Comparison of ENCODE assay signal across 10 mouse cellular contexts in genomic region chr1:89926583-89927060, GRCm38 (mm10). TPM values are rescaled to one million over a fixed set of nuclear protein-coding genes. Genes with fewer than 3 reads are reported as not detected.
DNase-seq lines count a peak whose midpoint lies in the region; ATAC-seq and TF ChIP-seq lines count a peak whose summit lies in the region.
"Had no signal": no experiment of that assay in that cellular context is flagged by ENCODE, and none has a peak within 500 bp of the region (broad histone marks: within the 10 kb centered on the region; RNA-seq: fewer than 3 reads in every experiment).

No protein-coding gene starts in this region.

- 5% methylated on average over 9 of the region's 9 CpGs for WGBS in heart, embryonic 10.5 days
- 14% methylated on average over 9 of the region's 9 CpGs for WGBS in neural tube, embryonic 11.5 days
- WGBS in liver, embryonic 12.5 days (ENCODE audit: insufficient replicate concordance), result 20% methylated on average over 9 of the region's 9 CpGs
- 26% methylated on average over 9 of the region's 9 CpGs for WGBS in stomach, postnatal 0 days

- peaks cover 59% of the 10 kb centered on the region for H3K4me1 ChIP-seq in heart, embryonic 10.5 days
- peaks cover 71% of the 10 kb centered on the region for H3K4me1 ChIP-seq in neural tube, embryonic 11.5 days (ENCODE audit: control insufficient read depth, insufficient read depth, low read length)
- peaks cover 36% of the 10 kb centered on the region for H3K4me1 ChIP-seq in liver, embryonic 12.5 days
- H3K4me1 ChIP-seq in stomach, postnatal 0 days (replicated peaks; ENCODE audit: control insufficient read depth, insufficient read depth), result no peaks in the 10 kb centered on the region; the same call in 1 of the 2 replicates

- ATAC-seq in neural tube, embryonic 11.5 days (ENCODE audit: insufficient read depth, low FRiP score, low TSS enrichment), result no peak
- ATAC-seq in liver, embryonic 12.5 days, result no peak
- ATAC-seq in stomach, postnatal 0 days (ENCODE audit: low FRiP score, low TSS enrichment), result no peak

- peak overlapping the region; percentile 83 for H3K4me2 ChIP-seq in neural tube, embryonic 11.5 days (ENCODE audit: low read depth)
- H3K4me2 ChIP-seq in liver, embryonic 12.5 days, result peak overlapping the region; percentile 57
- peak overlapping the region; percentile 49 for H3K4me2 ChIP-seq in stomach, postnatal 0 days (replicated peaks; ENCODE audit: low read depth)

- no peaks in the 10 kb centered on the region for H3K36me3 ChIP-seq in heart, embryonic 10.5 days
- peaks cover 2% of the 10 kb centered on the region; the same call in 1 of the 2 replicates for H3K36me3 ChIP-seq in neural tube, embryonic 11.5 days (ENCODE audit: control insufficient read depth, insufficient read depth, low read length)
- no peaks in the 10 kb centered on the region for H3K36me3 ChIP-seq in liver, embryonic 12.5 days
- H3K36me3 ChIP-seq in stomach, postnatal 0 days (ENCODE audit: control insufficient read depth, insufficient read depth, low read length), result no peaks in the 10 kb centered on the region

- TF ChIP-seq EP300 in stomach, postnatal 0 days (optimal IDR thresholded peaks at IDR 0.05), result no peak

- peak overlapping the region; percentile 56 for H3K4me3 ChIP-seq in heart, embryonic 10.5 days
- peak overlapping the region; percentile 69 for H3K4me3 ChIP-seq in neural tube, embryonic 11.5 days (ENCODE audit: low read depth, low read length)
- H3K4me3 ChIP-seq in liver, embryonic 12.5 days, result peak overlapping the region; percentile 33; the same call in 1 of the 2 replicates
- H3K4me3 ChIP-seq in stomach, postnatal 0 days (ENCODE audit: low read depth, low read length), result peak overlapping the region; percentile 31; the same call in 1 of the 2 replicates

- H3K9me3 ChIP-seq in heart, embryonic 10.5 days, result no peaks in the 10 kb centered on the region
- H3K9me3 ChIP-seq in neural tube, embryonic 11.5 days (ENCODE audit: control insufficient read depth, low read length), result no peaks in the 10 kb centered on the region
- H3K9me3 ChIP-seq in liver, embryonic 12.5 days (replicated peaks), result no peaks in the 10 kb centered on the region
- H3K9me3 ChIP-seq in stomach, postnatal 0 days (ENCODE audit: control insufficient read depth, low read length), result no peaks in the 10 kb centered on the region

- no peak for TF ChIP-seq CTCF in stomach, postnatal 0 days (IDR thresholded peaks at IDR 0.05; ENCODE audit: low read depth)

- H3K27me3 ChIP-seq in heart, embryonic 10.5 days (ENCODE audit: insufficient read depth, poor library complexity, severe bottlenecking), result peaks cover 100% of the 10 kb centered on the region
- peaks cover 53% of the 10 kb centered on the region for H3K27me3 ChIP-seq in neural tube, embryonic 11.5 days (ENCODE audit: control insufficient read depth, insufficient read depth, low read length)
- peaks cover 100% of the 10 kb centered on the region for H3K27me3 ChIP-seq in liver, embryonic 12.5 days (replicated peaks)
- H3K27me3 ChIP-seq in stomach, postnatal 0 days (ENCODE audit: control insufficient read depth, insufficient read depth, low read length), result peaks cover 44% of the 10 kb centered on the region

- no peak overlapping the region; the same call in 1 of the 2 replicates for H3K9ac ChIP-seq in neural tube, embryonic 11.5 days (ENCODE audit: low read length)
- no peak overlapping the region for H3K9ac ChIP-seq in liver, embryonic 12.5 days
- H3K9ac ChIP-seq in stomach, postnatal 0 days (ENCODE audit: low read length), result no peak overlapping the region

- H3K27ac ChIP-seq in heart, embryonic 10.5 days, result no peak overlapping the region
- 0 out of 2 replicates have a peak overlapping the region, but pooled peaks have one; percentile 5 for H3K27ac ChIP-seq in neural tube, embryonic 11.5 days (ENCODE audit: low read depth, low read length)
- H3K27ac ChIP-seq in liver, embryonic 12.5 days, result no peak overlapping the region
- H3K27ac ChIP-seq in stomach, postnatal 0 days (replicated peaks), result no peak overlapping the region

- no peak for DNase-seq in heart, embryonic 10.5 days (ENCODE audit: low spot score)
- no peak for DNase-seq in heart, adult 18-20 months
- DNase-seq in neural tube, embryonic 11.5 days (ENCODE audit: low spot score), result peak; percentile 20
- no peak for DNase-seq in neural tube, embryonic 10.5 days (ENCODE audit: extremely low spot score, low spot score)
- DNase-seq in stomach, postnatal 0 days (ENCODE audit: low spot score), result no peak
- no peak for DNase-seq in urinary bladder, postnatal 25 days (ENCODE audit: low spot score)
- no peak for DNase-seq in adrenal gland, postnatal 4 days (ENCODE audit: low spot score in 2 of 2)
- DNase-seq: cerebellum, postnatal 36 days had no signal

RNA-seq across cellular contexts. Expression of gene Gbx2, which starts 4.4 kb away (rescaled TPM):
- polyA plus RNA-seq in heart, embryonic 10.5 days (2016; fragmentation: Nextera tagmentation; extraction: Ambion mirVana), result 0.94 and 1.9 TPM in 2 replicates
- not detected for total RNA-seq in heart, adult 18-20 months (2021)
- 44.0 and 45.8 TPM in 2 replicates for polyA plus RNA-seq in neural tube, embryonic 11.5 days (2014; fragmentation: Nextera tagmentation; extraction: Ambion mirVana)
- polyA plus RNA-seq in liver, embryonic 12.5 days (2016; fragmentation: Nextera tagmentation; extraction: Ambion mirVana), result 1.7 and 2.0 TPM in 2 replicates
- polyA plus RNA-seq in stomach, postnatal 0 days (2015; fragmentation: Nextera tagmentation; extraction: Ambion mirVana), result not detected in 2 replicates
- not detected for total RNA-seq in adrenal gland, postnatal 4 days (2021)
- total RNA-seq: heart, postnatal 10 days had no signal

Comparison
In these comparisons a context has a peak if more than half of its experiments do, and no peak if none do; other contexts are left out.
1. RNA of gene Gbx2, which starts 4.4 kb away (polyA plus RNA-seq): 44.0 to 45.8 TPM in neural tube, embryonic 11.5 days; 1.7 to 2.0 TPM in liver, embryonic 12.5 days, 0.94 to 1.9 TPM in heart, embryonic 10.5 days and not detected in stomach, postnatal 0 days; every median in the first group is over 10 times any median in the second.
2. Peak in every context shown above with its lines, with median percentiles within 50 percentile points of each other: H3K4me3 ChIP-seq and H3K4me2 ChIP-seq.